Mouse (Mus musculus): Measurements from ENCODE around the gene Nat10. TPM values are rescaled to one million over a fixed set of nuclear protein-coding genes. Genes with fewer than 3 reads are reported as not detected.

The Nat10 gene
- polyA plus RNA-seq, 1 experiment from 2014 or later, result 6.2 TPM

DNA sequence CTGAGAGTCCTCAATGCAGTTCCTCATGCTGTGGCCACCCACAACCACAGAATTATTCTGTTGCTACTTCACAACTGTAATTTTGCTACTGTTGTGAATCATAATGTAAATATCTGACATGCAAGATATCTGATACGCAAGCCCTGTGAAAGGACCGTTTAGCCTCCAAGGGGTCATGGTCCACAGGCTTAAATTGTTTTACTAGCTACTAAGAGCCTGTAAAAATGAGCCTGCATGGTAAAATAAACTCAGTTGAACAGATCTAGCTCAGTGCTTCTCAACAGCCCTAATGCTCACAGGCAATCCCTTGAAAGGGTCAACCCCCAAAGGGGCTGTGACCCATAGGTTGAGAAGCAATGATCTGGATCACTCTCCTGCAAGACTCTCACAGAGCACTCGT lies 12.0 kb downstream of the Nat10 start:
- no peak overlapping the region for H3K9ac ChIP-seq (replicated peaks; ENCODE audit: low read depth)
- DNase-seq (ENCODE audit: low spot score) (no peak), ATAC-seq (no peak)
- 0 out of 2 replicates have a peak, but pooled peaks cover 5% of the 10 kb centered on the region for H3K36me3 ChIP-seq (ENCODE audit: insufficient read depth, low read length)
- no peak overlapping the region for H3K27ac ChIP-seq (ENCODE audit: low read length)
- no peak overlapping the region for H3K4me3 ChIP-seq (ENCODE audit: low read depth, low read length)
- no peaks in the 10 kb centered on the region for H3K27me3 ChIP-seq (replicated peaks; ENCODE audit: insufficient read depth, low read length)
- H3K4me2 ChIP-seq (replicated peaks; ENCODE audit: low read depth, low read length), result no peak overlapping the region
- 89% methylated on average over 3 of the region's 3 CpGs for WGBS
- no peaks in the 10 kb centered on the region for H3K4me1 ChIP-seq (ENCODE audit: insufficient read depth, low read depth, low read length)
- TF ChIP-seq EP300 (IDR thresholded peaks at IDR 0.05) (no peak), CTCF (IDR thresholded peaks at IDR 0.05) (no peak)
- H3K9me3 ChIP-seq (ENCODE audit: low read length), result no peaks in the 10 kb centered on the region

DNA sequence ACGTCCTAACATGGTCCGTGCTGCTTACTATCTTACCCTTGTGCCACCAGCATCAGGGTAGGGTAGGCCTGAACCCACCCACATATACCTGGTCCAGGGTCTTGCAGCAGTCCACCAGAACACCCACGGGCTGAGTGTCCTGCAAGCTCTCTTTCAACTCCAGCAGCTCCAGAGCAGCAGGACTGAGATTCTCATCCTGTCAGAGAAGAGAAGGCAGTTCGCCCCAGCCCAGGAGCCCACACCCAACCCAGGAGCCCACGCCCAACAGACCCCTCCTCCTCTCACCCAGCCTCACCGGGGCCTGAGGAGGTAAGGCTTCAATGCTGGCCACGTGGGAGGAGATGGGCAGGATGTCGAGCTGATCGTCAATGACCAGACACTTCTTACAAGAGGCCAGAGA lies 13.2 kb downstream of the Nat10 start:
- Histone ChIP-seq H3K27ac (ENCODE audit: low read length) (no peak overlapping the region), H3K4me1 (ENCODE audit: insufficient read depth, low read depth, low read length) (no peaks in the 10 kb centered on the region), H3K36me3 (ENCODE audit: insufficient read depth, low read length) (0 out of 2 replicates have a peak, but pooled peaks cover 9% of the 10 kb centered on the region), H3K27me3 (replicated peaks; ENCODE audit: insufficient read depth, low read length) (no peaks in the 10 kb centered on the region), H3K9ac (replicated peaks; ENCODE audit: low read depth) (no peak overlapping the region), H3K9me3 (ENCODE audit: low read length) (no peaks in the 10 kb centered on the region), H3K4me3 (ENCODE audit: low read depth, low read length) (no peak overlapping the region), H3K4me2 (replicated peaks; ENCODE audit: low read depth, low read length) (no peak overlapping the region)
- TF ChIP-seq CTCF (IDR thresholded peaks at IDR 0.05) (no peak), EP300 (IDR thresholded peaks at IDR 0.05) (no peak)
- WGBS, result 86% methylated on average over 9 of the region's 9 CpGs
- DNase-seq (ENCODE audit: low spot score), result no peak
- ATAC-seq, result no peak

DNA sequence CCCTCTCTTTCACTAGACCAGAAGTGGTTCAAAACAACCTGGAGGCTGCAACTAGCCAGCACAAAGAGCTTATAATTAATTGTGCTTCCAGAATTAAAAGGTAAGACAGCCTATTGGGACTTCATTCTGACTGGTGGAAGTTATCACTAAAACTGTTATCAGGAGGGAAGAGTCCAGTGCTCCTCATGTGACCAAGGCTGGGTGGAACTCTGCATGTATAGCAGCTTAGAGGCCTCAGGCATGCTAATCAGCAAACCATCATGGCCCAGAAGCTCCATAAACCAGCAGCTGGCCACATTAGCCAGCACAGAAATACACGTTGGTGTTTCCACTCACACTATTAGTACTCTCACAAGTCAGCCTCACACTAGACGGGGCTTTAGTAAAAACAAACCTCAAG lies 14.3 kb downstream of the Nat10 start:
- H3K27me3 ChIP-seq (replicated peaks; ENCODE audit: insufficient read depth, low read length), result no peaks in the 10 kb centered on the region
- no peak overlapping the region for H3K4me3 ChIP-seq (ENCODE audit: low read depth, low read length)
- H3K4me2 ChIP-seq (replicated peaks; ENCODE audit: low read depth, low read length), result no peak overlapping the region
- WGBS, result 86% methylated on average over 2 of the region's 2 CpGs
- DNase-seq (ENCODE audit: low spot score), result no peak
- TF ChIP-seq EP300 (IDR thresholded peaks at IDR 0.05), result no peak
- H3K27ac ChIP-seq (ENCODE audit: low read length), result no peak overlapping the region
- no peak for ATAC-seq
- H3K9ac ChIP-seq (replicated peaks; ENCODE audit: low read depth), result no peak overlapping the region
- H3K36me3 ChIP-seq (ENCODE audit: insufficient read depth, low read length), result 0 out of 2 replicates have a peak, but pooled peaks cover 13% of the 10 kb centered on the region
- no peaks in the 10 kb centered on the region for H3K4me1 ChIP-seq (ENCODE audit: insufficient read depth, low read depth, low read length)
- no peaks in the 10 kb centered on the region for H3K9me3 ChIP-seq (ENCODE audit: low read length)

DNA sequence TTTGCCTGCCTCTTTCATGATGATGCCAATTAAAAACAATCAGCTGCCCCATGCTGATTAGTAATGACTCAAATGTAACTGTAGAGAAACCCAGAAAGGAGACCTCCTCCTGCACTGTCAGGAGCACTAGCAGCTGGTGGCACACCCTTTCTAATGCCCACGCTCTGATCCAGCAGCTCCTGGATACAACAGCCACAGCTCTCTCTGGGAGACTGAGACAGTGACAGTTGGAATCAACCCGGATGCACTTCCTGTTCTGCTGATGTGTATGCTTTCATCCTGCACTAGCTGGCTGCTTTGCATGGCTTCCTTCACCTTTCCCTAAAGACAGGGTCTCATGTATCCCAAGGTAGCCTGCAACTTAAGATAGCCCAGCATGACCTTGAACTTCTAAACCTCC lies 15.0 kb downstream of the Nat10 start:
- no peak overlapping the region for H3K27ac ChIP-seq (ENCODE audit: low read length)
- H3K4me1 ChIP-seq (ENCODE audit: insufficient read depth, low read depth, low read length), result no peaks in the 10 kb centered on the region
- TF ChIP-seq EP300 (IDR thresholded peaks at IDR 0.05), result no peak
- TF ChIP-seq CTCF (IDR thresholded peaks at IDR 0.05), result no peak
- H3K9me3 ChIP-seq (ENCODE audit: low read length), result no peaks in the 10 kb centered on the region
- H3K27me3 ChIP-seq (replicated peaks; ENCODE audit: insufficient read depth, low read length), result no peaks in the 10 kb centered on the region
- no peak for DNase-seq (ENCODE audit: low spot score)
- no peak overlapping the region for H3K9ac ChIP-seq (replicated peaks; ENCODE audit: low read depth)
- 71% methylated on average over 2 of the region's 2 CpGs for WGBS
- no peak overlapping the region for H3K4me2 ChIP-seq (replicated peaks; ENCODE audit: low read depth, low read length)
- H3K4me3 ChIP-seq (ENCODE audit: low read depth, low read length), result no peak overlapping the region
- H3K36me3 ChIP-seq (ENCODE audit: insufficient read depth, low read length), result 0 out of 2 replicates have a peak, but pooled peaks cover 13% of the 10 kb centered on the region
- no peak for ATAC-seq

DNA sequence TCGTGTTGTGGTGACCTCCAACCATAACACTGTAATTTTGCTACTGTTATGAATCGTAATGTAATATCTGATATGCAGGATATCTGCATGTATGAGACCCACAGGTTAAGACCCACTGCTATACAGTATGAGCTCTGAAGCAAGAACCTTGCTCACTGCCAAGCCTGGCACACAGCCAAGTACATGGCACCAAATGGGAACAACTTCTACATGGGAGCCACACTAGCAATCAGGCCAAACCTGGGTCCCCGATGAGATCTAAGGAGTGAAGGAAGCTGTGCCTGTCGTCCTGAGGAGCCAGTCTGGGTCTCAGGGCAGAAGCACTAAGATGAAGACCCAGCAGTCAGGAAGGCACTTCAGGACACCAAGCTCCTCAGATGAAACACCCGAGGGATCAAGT lies 15.6 kb downstream of the Nat10 start:
- Histone ChIP-seq H3K4me2 (replicated peaks; ENCODE audit: low read depth, low read length) (no peak overlapping the region), H3K9ac (replicated peaks; ENCODE audit: low read depth) (no peak overlapping the region), H3K27me3 (replicated peaks; ENCODE audit: insufficient read depth, low read length) (no peaks in the 10 kb centered on the region), H3K27ac (ENCODE audit: low read length) (no peak overlapping the region), H3K9me3 (ENCODE audit: low read length) (no peaks in the 10 kb centered on the region), H3K4me3 (ENCODE audit: low read depth, low read length) (no peak overlapping the region), H3K4me1 (ENCODE audit: insufficient read depth, low read depth, low read length) (no peaks in the 10 kb centered on the region), H3K36me3 (ENCODE audit: insufficient read depth, low read length) (0 out of 2 replicates have a peak, but pooled peaks cover 13% of the 10 kb centered on the region)
- TF ChIP-seq CTCF (IDR thresholded peaks at IDR 0.05) (no peak), EP300 (IDR thresholded peaks at IDR 0.05) (no peak)
- DNase-seq (ENCODE audit: low spot score), result no peak
- 87% methylated on average over 5 of the region's 5 CpGs for WGBS
- ATAC-seq, result no peak

DNA sequence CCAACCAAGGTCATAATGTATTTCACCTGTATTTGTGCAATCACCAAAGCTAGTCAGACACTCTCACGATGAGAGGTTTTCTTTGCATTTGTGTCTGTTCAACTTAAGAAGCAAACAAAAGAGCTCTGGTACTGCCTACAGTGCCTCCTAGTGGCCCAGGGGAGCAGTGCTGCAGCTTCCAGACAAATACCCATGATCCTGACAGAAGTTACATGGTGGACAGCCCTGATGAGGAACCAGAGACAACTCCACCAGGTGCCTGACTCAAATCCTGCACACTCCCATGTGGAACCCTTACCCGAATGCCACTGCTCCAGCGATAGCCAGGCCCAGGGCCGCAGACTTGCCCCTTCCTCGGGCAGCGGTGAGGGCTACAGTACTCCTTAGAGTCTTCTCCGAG lies 17.1 kb downstream of the Nat10 start:
- H3K4me2 ChIP-seq (replicated peaks; ENCODE audit: low read depth, low read length), result no peak overlapping the region
- 0 out of 2 replicates have a peak, but pooled peaks cover 13% of the 10 kb centered on the region for H3K36me3 ChIP-seq (ENCODE audit: insufficient read depth, low read length)
- no peaks in the 10 kb centered on the region for H3K4me1 ChIP-seq (ENCODE audit: insufficient read depth, low read depth, low read length)
- H3K27ac ChIP-seq (ENCODE audit: low read length), result no peak overlapping the region
- H3K4me3 ChIP-seq (ENCODE audit: low read depth, low read length), result no peak overlapping the region
- no peak overlapping the region for H3K9ac ChIP-seq (replicated peaks; ENCODE audit: low read depth)
- no peaks in the 10 kb centered on the region for H3K27me3 ChIP-seq (replicated peaks; ENCODE audit: insufficient read depth, low read length)
- ATAC-seq, result no peak
- 79% methylated on average over 7 of the region's 7 CpGs for WGBS
- DNase-seq (ENCODE audit: low spot score), result peak; percentile 60
- no peaks in the 10 kb centered on the region for H3K9me3 ChIP-seq (ENCODE audit: low read length)
- TF ChIP-seq EP300 (IDR thresholded peaks at IDR 0.05) (no peak), CTCF (IDR thresholded peaks at IDR 0.05) (peak; percentile 90)

DNA sequence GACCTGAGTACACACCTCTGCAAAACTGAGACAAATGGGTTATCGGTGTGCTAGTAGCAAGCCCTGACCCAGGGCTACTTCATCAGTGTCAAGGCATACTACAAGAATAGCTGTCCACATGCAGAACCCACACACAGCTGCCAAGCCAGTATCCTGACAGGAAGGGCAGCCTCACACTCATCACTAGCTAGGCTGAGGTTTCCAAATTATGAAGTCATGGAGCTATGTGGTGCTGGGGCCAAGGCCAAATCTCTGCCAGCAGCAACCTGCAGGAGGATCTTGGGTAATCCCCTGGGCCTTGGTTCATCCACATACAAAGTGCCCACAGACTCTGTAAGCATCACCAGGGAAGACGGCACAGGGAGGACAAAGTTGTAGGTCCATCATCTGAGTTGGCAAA lies 17.5 kb downstream of the Nat10 start:
- H3K27me3 ChIP-seq (replicated peaks; ENCODE audit: insufficient read depth, low read length), result no peaks in the 10 kb centered on the region
- H3K9ac ChIP-seq (replicated peaks; ENCODE audit: low read depth), result no peak overlapping the region
- H3K4me3 ChIP-seq (ENCODE audit: low read depth, low read length), result no peak overlapping the region
- 89% methylated on average over 2 of the region's 2 CpGs for WGBS
- H3K4me2 ChIP-seq (replicated peaks; ENCODE audit: low read depth, low read length), result no peak overlapping the region
- DNase-seq (ENCODE audit: low spot score) (no peak), ATAC-seq (no peak)
- TF ChIP-seq EP300 (IDR thresholded peaks at IDR 0.05) (no peak), CTCF (IDR thresholded peaks at IDR 0.05) (no peak)
- no peak overlapping the region for H3K27ac ChIP-seq (ENCODE audit: low read length)
- no peaks in the 10 kb centered on the region for H3K9me3 ChIP-seq (ENCODE audit: low read length)
- no peaks in the 10 kb centered on the region for H3K4me1 ChIP-seq (ENCODE audit: insufficient read depth, low read depth, low read length)
- 0 out of 2 replicates have a peak, but pooled peaks cover 13% of the 10 kb centered on the region for H3K36me3 ChIP-seq (ENCODE audit: insufficient read depth, low read length)

Data from lung, postnatal 0 days (tissue).